Comparison of ENCODE assay signal across 8 mouse cellular contexts in genomic region chr1:155093145-155093791, GRCm38 (mm10). TPM values are rescaled to one million over a fixed set of nuclear protein-coding genes. Genes with fewer than 3 reads are reported as not detected.
A peak's percentile ranks its signal among the peaks of the same experiment; 100 is the strongest.
DNase-seq lines count a peak whose midpoint lies in the region; ATAC-seq and TF ChIP-seq lines count a peak whose summit lies in the region.

No protein-coding gene starts in this region.

- no peak for TF ChIP-seq CTCF in forebrain, postnatal 0 days (IDR thresholded peaks at IDR 0.05; ENCODE audit: low read depth)

- peaks cover 65% of the 10 kb centered on the region for H3K4me1 ChIP-seq in forebrain, embryonic 10.5 days
- H3K4me1 ChIP-seq in forebrain, postnatal 0 days (ENCODE audit: insufficient read depth): peaks cover 18% of the 10 kb centered on the region
- peaks cover 63% of the 10 kb centered on the region for H3K4me1 ChIP-seq in embryonic facial prominence, embryonic 14.5 days (ENCODE audit: control insufficient read depth, insufficient read depth, low read length)
- peaks cover 35% of the 10 kb centered on the region for H3K4me1 ChIP-seq in hindbrain, embryonic 16.5 days (ENCODE audit: control insufficient read depth, insufficient read depth, low read depth, low read length)
- H3K4me1 ChIP-seq in lung, embryonic 16.5 days (replicated peaks; ENCODE audit: control insufficient read depth, insufficient read depth, low read length): peaks cover 68% of the 10 kb centered on the region

- peaks cover 19% of the 10 kb centered on the region for H3K36me3 ChIP-seq in forebrain, embryonic 10.5 days (replicated peaks)
- no peaks in the 10 kb centered on the region for H3K36me3 ChIP-seq in forebrain, postnatal 0 days (ENCODE audit: insufficient read depth)
- no peaks in the 10 kb centered on the region for H3K36me3 ChIP-seq in embryonic facial prominence, embryonic 14.5 days (ENCODE audit: control insufficient read depth, insufficient read depth, low read length)
- no peaks in the 10 kb centered on the region for H3K36me3 ChIP-seq in hindbrain, embryonic 16.5 days (ENCODE audit: control insufficient read depth, insufficient read depth, low read length)
- no peaks in the 10 kb centered on the region for H3K36me3 ChIP-seq in lung, embryonic 16.5 days (ENCODE audit: control insufficient read depth, insufficient read depth, low read length)

- no peaks in the 10 kb centered on the region for H3K9me3 ChIP-seq in forebrain, embryonic 10.5 days
- H3K9me3 ChIP-seq in forebrain, postnatal 0 days (ENCODE audit: low read length): no peaks in the 10 kb centered on the region
- H3K9me3 ChIP-seq in embryonic facial prominence, embryonic 14.5 days (ENCODE audit: control insufficient read depth, low read length): no peaks in the 10 kb centered on the region
- H3K9me3 ChIP-seq in hindbrain, embryonic 16.5 days (ENCODE audit: control insufficient read depth, low read length): no peaks in the 10 kb centered on the region
- H3K9me3 ChIP-seq in lung, embryonic 16.5 days (ENCODE audit: control insufficient read depth, low read length): no peaks in the 10 kb centered on the region

- ATAC-seq in forebrain, postnatal 0 days: no peak
- peak; percentile 56 for ATAC-seq in embryonic facial prominence, embryonic 14.5 days (ENCODE audit: low read depth)
- no peak for ATAC-seq in hindbrain, embryonic 16.5 days
- ATAC-seq in lung, embryonic 16.5 days (ENCODE audit: low read depth): peak; percentile 81

- H3K27ac ChIP-seq in forebrain, embryonic 10.5 days: peak overlapping the region; percentile 81
- H3K27ac ChIP-seq in forebrain, postnatal 0 days (ENCODE audit: low read depth, low read length): no peak overlapping the region
- peak overlapping the region; percentile 79 for H3K27ac ChIP-seq in embryonic facial prominence, embryonic 14.5 days (replicated peaks; ENCODE audit: low read depth, low read length)
- H3K27ac ChIP-seq in hindbrain, embryonic 16.5 days (ENCODE audit: low read depth, low read length): peak overlapping the region; percentile 24
- H3K27ac ChIP-seq in lung, embryonic 16.5 days (ENCODE audit: low read length): peak overlapping the region; percentile 96

- H3K4me3 ChIP-seq in forebrain, embryonic 10.5 days: no peak overlapping the region
- H3K4me3 ChIP-seq in forebrain, postnatal 0 days (ENCODE audit: low read depth, low read length): no peak overlapping the region
- no peak overlapping the region for H3K4me3 ChIP-seq in embryonic facial prominence, embryonic 14.5 days (ENCODE audit: low read depth, low read length)
- no peak overlapping the region for H3K4me3 ChIP-seq in hindbrain, embryonic 16.5 days (ENCODE audit: low read length)
- H3K4me3 ChIP-seq in lung, embryonic 16.5 days (ENCODE audit: low read length): no peak overlapping the region

- DNase-seq in forebrain, embryonic 10.5 days (ENCODE audit: extremely low spot score, low spot score): no peak
- DNase-seq in forebrain, postnatal 0 days: no peak
- peak; percentile 89 for DNase-seq in embryonic facial prominence, embryonic 14.5 days (ENCODE audit: low spot score)
- no peak for DNase-seq in ovary, postnatal 10 days (ENCODE audit: low spot score)
- no peak for DNase-seq in embryo, embryonic 11 days
- no peak for DNase-seq in left cerebral cortex, adult 18-20 months (ENCODE audit: low spot score in 2 of 2)

- H3K4me2 ChIP-seq in forebrain, postnatal 0 days (ENCODE audit: low read depth): no peak overlapping the region
- H3K4me2 ChIP-seq in embryonic facial prominence, embryonic 14.5 days (ENCODE audit: low read depth, low read length): no peak overlapping the region
- H3K4me2 ChIP-seq in hindbrain, embryonic 16.5 days (ENCODE audit: low read length): no peak overlapping the region
- peak overlapping the region; percentile 28 for H3K4me2 ChIP-seq in lung, embryonic 16.5 days (ENCODE audit: low read depth, low read length)

- peaks cover 26% of the 10 kb centered on the region; the same call in 1 of the 2 replicates for H3K27me3 ChIP-seq in forebrain, embryonic 10.5 days (ENCODE audit: poor library complexity, severe bottlenecking)
- no peaks in the 10 kb centered on the region for H3K27me3 ChIP-seq in forebrain, postnatal 0 days (ENCODE audit: insufficient read depth, low read length)
- H3K27me3 ChIP-seq in embryonic facial prominence, embryonic 14.5 days (replicated peaks; ENCODE audit: control insufficient read depth, insufficient read depth, low read length): no peaks in the 10 kb centered on the region
- H3K27me3 ChIP-seq in hindbrain, embryonic 16.5 days (replicated peaks; ENCODE audit: control insufficient read depth, insufficient read depth, low read length): no peaks in the 10 kb centered on the region
- H3K27me3 ChIP-seq in lung, embryonic 16.5 days (ENCODE audit: control insufficient read depth, insufficient read depth, low read depth, low read length): no peaks in the 10 kb centered on the region

- no peak overlapping the region for H3K9ac ChIP-seq in forebrain, postnatal 0 days
- H3K9ac ChIP-seq in embryonic facial prominence, embryonic 14.5 days (ENCODE audit: low read depth, low read length): no peak overlapping the region
- no peak overlapping the region for H3K9ac ChIP-seq in hindbrain, embryonic 16.5 days (ENCODE audit: low read depth, low read length)
- H3K9ac ChIP-seq in lung, embryonic 16.5 days (ENCODE audit: low read length): 0 out of 2 replicates have a peak overlapping the region, but pooled peaks have one; percentile 2

- 42% methylated on average over 4 of the region's 4 CpGs for WGBS in forebrain, embryonic 10.5 days
- 13% methylated on average over 4 of the region's 4 CpGs for WGBS in forebrain, postnatal 0 days
- 25% methylated on average over 4 of the region's 4 CpGs for whole genome bisulfite sequencing in embryonic facial prominence, embryonic 14.5 days
- WGBS in hindbrain, embryonic 16.5 days: 20% methylated on average over 4 of the region's 4 CpGs
- WGBS in lung, embryonic 16.5 days: 10% methylated on average over 4 of the region's 4 CpGs

RNA-seq across cellular contexts. Expression of gene Ier5, which starts 6.2 kb away (rescaled TPM):
- 3.6 and 4.1 TPM in 2 replicates for polyA plus RNA-seq in forebrain, embryonic 10.5 days (2016; fragmentation: Nextera tagmentation; extraction: Ambion mirVana)
- total RNA-seq in forebrain, postnatal 0 days (2014; rRNA removed): 46.0 and 47.6 TPM in 2 replicates
- polyA plus RNA-seq in forebrain, postnatal 0 days (2015; fragmentation: Nextera tagmentation; extraction: Ambion mirVana): 9.4 and 11.6 TPM in 2 replicates
- polyA plus RNA-seq in embryonic facial prominence, embryonic 14.5 days (2014; fragmentation: Nextera tagmentation; extraction: Ambion mirVana): 9.9 and 11.0 TPM in 2 replicates
- 4.5 and 5.5 TPM in 2 replicates for polyA plus RNA-seq in hindbrain, embryonic 16.5 days (2015; fragmentation: Nextera tagmentation; extraction: Ambion mirVana)
- polyA plus RNA-seq in lung, embryonic 16.5 days (2015; fragmentation: Nextera tagmentation; extraction: Ambion mirVana): 4.3 and 4.5 TPM in 2 replicates
- 10 to 100 TPM; 76.3 to 83.2 TPM for total RNA-seq in left cerebral cortex, adult 18-20 months (2021)

RNA-seq across cellular contexts. Expression of gene Mr1, which starts 53.3 kb away (rescaled TPM):
- polyA plus RNA-seq in forebrain, embryonic 10.5 days (2016; fragmentation: Nextera tagmentation; extraction: Ambion mirVana): 0.36 and 0.47 TPM in 2 replicates
- total RNA-seq in forebrain, postnatal 0 days (2014; rRNA removed): 2.8 and 5.1 TPM in 2 replicates
- polyA plus RNA-seq in forebrain, postnatal 0 days (2015; fragmentation: Nextera tagmentation; extraction: Ambion mirVana): 2.0 and 2.6 TPM in 2 replicates
- polyA plus RNA-seq in embryonic facial prominence, embryonic 14.5 days (2014; fragmentation: Nextera tagmentation; extraction: Ambion mirVana): 6.8 and 7.9 TPM in 2 replicates
- 2.1 and 2.5 TPM in 2 replicates for polyA plus RNA-seq in hindbrain, embryonic 16.5 days (2015; fragmentation: Nextera tagmentation; extraction: Ambion mirVana)
- 13.9 and 14.0 TPM in 2 replicates for polyA plus RNA-seq in lung, embryonic 16.5 days (2015; fragmentation: Nextera tagmentation; extraction: Ambion mirVana)
- total RNA-seq in left cerebral cortex, adult 18-20 months (2021): 1 to 10 TPM; 3.2 to 3.6 TPM

Comparison
In these comparisons a context has a peak if more than half of its experiments do, and no peak if none do; other contexts are left out.
1. ATAC-seq: peak in embryonic facial prominence, embryonic 14.5 days (single experiment) and lung, embryonic 16.5 days (single experiment); none in forebrain, postnatal 0 days (single experiment) and hindbrain, embryonic 16.5 days (single experiment).